Comparison of ENCODE assay signal across 10 mouse cellular contexts in the genomic region with DNA sequence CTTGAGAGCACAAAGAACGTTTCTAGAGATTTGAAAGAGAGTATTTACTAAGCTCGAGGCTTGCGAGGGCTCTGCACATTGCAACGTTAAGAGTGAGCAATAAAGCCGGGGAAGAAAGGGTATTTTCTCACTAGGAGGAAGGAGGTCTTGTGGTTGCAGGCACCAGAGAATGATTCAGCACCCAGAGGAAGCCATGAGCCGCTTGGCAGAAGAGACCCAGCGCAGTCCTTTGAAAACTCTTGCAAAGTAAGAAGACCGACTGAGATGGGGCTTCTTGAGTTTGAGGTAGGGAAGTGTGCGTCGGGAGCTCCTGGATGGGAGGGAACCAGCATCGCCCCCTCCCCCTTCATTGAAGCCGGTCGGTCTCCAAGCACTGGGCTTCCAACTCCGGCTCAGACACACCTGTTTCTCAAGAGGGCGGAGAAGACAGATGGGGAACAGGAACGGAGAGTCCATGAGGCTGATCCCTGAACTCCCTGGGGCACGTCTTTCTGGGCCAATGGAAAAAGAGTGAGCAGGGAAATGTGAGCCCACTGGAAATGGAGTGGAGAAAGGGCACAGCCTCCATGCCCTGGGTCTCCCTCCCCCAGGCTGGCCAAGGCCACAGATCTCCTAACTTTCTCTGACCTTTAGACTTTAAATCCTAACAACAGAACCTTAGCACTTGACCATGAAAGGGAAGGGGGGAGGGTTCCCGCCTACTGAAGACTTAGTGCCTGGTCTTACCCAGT. TPM values are rescaled to one million over a fixed set of nuclear protein-coding genes. Genes with fewer than 3 reads are reported as not detected.
A peak's percentile ranks its signal among the peaks of the same experiment; 100 is the strongest.
DNase-seq lines count a peak whose midpoint lies in the region; ATAC-seq and TF ChIP-seq lines count a peak whose summit lies in the region.
"Had no signal": no experiment of that assay in that cellular context is flagged by ENCODE, and none has a peak within 500 bp of the region (broad histone marks: within the 10 kb centered on the region; RNA-seq: fewer than 3 reads in every experiment).

No protein-coding gene starts in this region.

- no peak overlapping the region for H3K27ac ChIP-seq in heart, embryonic 11.5 days (ENCODE audit: low read depth, low read length)
- H3K27ac ChIP-seq in kidney, embryonic 16.5 days (ENCODE audit: low read length) = no peak overlapping the region
- H3K27ac ChIP-seq in forebrain, postnatal 0 days (ENCODE audit: low read depth, low read length) = no peak overlapping the region
- H3K27ac ChIP-seq: midbrain, embryonic 12.5 days had no signal

- H3K4me1 ChIP-seq in heart, embryonic 11.5 days (ENCODE audit: control insufficient read depth, insufficient read depth, low read length) = peaks cover 9% of the 10 kb centered on the region
- peaks cover 35% of the 10 kb centered on the region for H3K4me1 ChIP-seq in kidney, embryonic 16.5 days (ENCODE audit: insufficient read depth, low read length)
- H3K4me1 ChIP-seq in forebrain, postnatal 0 days (ENCODE audit: insufficient read depth) = 0 out of 2 replicates have a peak, but pooled peaks cover 7% of the 10 kb centered on the region

- TF ChIP-seq CTCF in forebrain, postnatal 0 days (IDR thresholded peaks at IDR 0.05; ENCODE audit: low read depth) = no peak

- peaks cover 10% of the 10 kb centered on the region for H3K27me3 ChIP-seq in heart, embryonic 11.5 days (ENCODE audit: control insufficient read depth, insufficient read depth, low read length)
- no peaks in the 10 kb centered on the region for H3K27me3 ChIP-seq in kidney, embryonic 16.5 days (ENCODE audit: insufficient read depth, low read length)
- no peaks in the 10 kb centered on the region for H3K27me3 ChIP-seq in splenic B cell, adult 2 months (ENCODE audit: control insufficient read depth, insufficient read depth, low read length, poor library complexity, severe bottlenecking)
- no peaks in the 10 kb centered on the region; the same call in 1 of the 2 replicates for H3K27me3 ChIP-seq in forebrain, postnatal 0 days (ENCODE audit: insufficient read depth, low read length)

- no peak overlapping the region for H3K4me3 ChIP-seq in heart, embryonic 11.5 days (ENCODE audit: low read depth, low read length)
- H3K4me3 ChIP-seq in kidney, embryonic 16.5 days (ENCODE audit: low read length) = no peak overlapping the region
- H3K4me3 ChIP-seq in forebrain, postnatal 0 days (ENCODE audit: low read depth, low read length) = no peak overlapping the region
- H3K4me3 ChIP-seq: midbrain, embryonic 12.5 days had no signal

- H3K9ac ChIP-seq in heart, embryonic 11.5 days (ENCODE audit: low read depth, low read length) = no peak overlapping the region
- H3K9ac ChIP-seq in kidney, embryonic 16.5 days (replicated peaks; ENCODE audit: low read length) = 0 out of 2 replicates have a peak overlapping the region, but pooled peaks have one; percentile 2
- no peak overlapping the region for H3K9ac ChIP-seq in forebrain, postnatal 0 days
- H3K9ac ChIP-seq: midbrain, embryonic 12.5 days had no signal

- 15% methylated on average over 18 of the region's 18 CpGs for WGBS in heart, embryonic 11.5 days (ENCODE audit: insufficient replicate concordance)
- WGBS in kidney, embryonic 16.5 days = 9% methylated on average over 18 of the region's 18 CpGs
- 17% methylated on average over 18 of the region's 18 CpGs for WGBS in forebrain, postnatal 0 days

- no peak for DNase-seq in heart, postnatal 14 days
- DNase-seq in ZHBTc4 (ENCODE audit: low read depth, low spot score) = peak; percentile 65
- peak; percentile 34 for DNase-seq in splenic B cell, adult 2 months (ENCODE audit: low read depth, low spot score)
- DNase-seq in forebrain, postnatal 0 days = no peak
- no peak for DNase-seq in right cerebral cortex, postnatal 10 days (ENCODE audit: low spot score in 2 of 2)
- DNase-seq in right cerebral cortex, postnatal 36 days (ENCODE audit: low spot score in 2 of 2) = no peak

- intact Hi-C loops in heart, postnatal 14 days (cut with DNase I) = loop anchor here (10.0 kb wide), 1 partner anchor 981 kb away; the partner anchor contains the start of gene Ndufs5

- H3K9me3 ChIP-seq in heart, embryonic 11.5 days (replicated peaks; ENCODE audit: control insufficient read depth, low read length) = no peaks in the 10 kb centered on the region
- no peaks in the 10 kb centered on the region for H3K9me3 ChIP-seq in kidney, embryonic 16.5 days (ENCODE audit: low read length)
- H3K9me3 ChIP-seq in forebrain, postnatal 0 days (ENCODE audit: low read length) = no peaks in the 10 kb centered on the region
- H3K9me3 ChIP-seq: midbrain, embryonic 12.5 days had no signal

- no peak for ATAC-seq in heart, embryonic 11.5 days (replicated peaks; ENCODE audit: insufficient number of reproducible peaks, low FRiP score, low TSS enrichment)
- ATAC-seq in kidney, embryonic 16.5 days (ENCODE audit: low FRiP score, low TSS enrichment) = no peak
- ATAC-seq in forebrain, postnatal 0 days = no peak
- ATAC-seq: forebrain, embryonic 16.5 days had no signal

- H3K4me2 ChIP-seq in heart, embryonic 11.5 days = peak overlapping the region; percentile 31
- peak overlapping the region; percentile 10 for H3K4me2 ChIP-seq in kidney, embryonic 16.5 days (replicated peaks; ENCODE audit: low read depth, low read length)
- H3K4me2 ChIP-seq in forebrain, postnatal 0 days (ENCODE audit: low read depth) = no peak overlapping the region
- H3K4me2 ChIP-seq: midbrain, embryonic 12.5 days had no signal

- H3K36me3 ChIP-seq in heart, embryonic 11.5 days (ENCODE audit: control insufficient read depth, insufficient read depth, low read length) = no peaks in the 10 kb centered on the region
- H3K36me3 ChIP-seq in kidney, embryonic 16.5 days (ENCODE audit: insufficient read depth, low read length) = no peaks in the 10 kb centered on the region
- peaks cover 2% of the 10 kb centered on the region; the same call in 1 of the 2 replicates for H3K36me3 ChIP-seq in splenic B cell, adult 2 months (ENCODE audit: control insufficient read depth, insufficient read depth, low read length, poor library complexity, severe bottlenecking)
- H3K36me3 ChIP-seq in forebrain, postnatal 0 days (ENCODE audit: insufficient read depth) = 0 out of 2 replicates have a peak, but pooled peaks cover 5% of the 10 kb centered on the region
- H3K36me3 ChIP-seq: midbrain, embryonic 12.5 days had no signal

RNA-seq across cellular contexts. Expression of gene Utp11, which starts 2.6 kb away (rescaled TPM):
- polyA plus RNA-seq in heart, embryonic 11.5 days (2014; fragmentation: Nextera tagmentation; extraction: Ambion mirVana) = 57.1 and 60.7 TPM in 2 replicates
- total RNA-seq in heart, postnatal 14 days (2021) = 10 to 100 TPM; 11.6 to 12.0 TPM
- 65.4 and 72.5 TPM in 2 replicates for polyA plus RNA-seq in kidney, embryonic 16.5 days (2015; fragmentation: Nextera tagmentation; extraction: Ambion mirVana)
- 14.2 and 16.2 TPM in 2 replicates for total RNA-seq in forebrain, postnatal 0 days (2014; rRNA removed)
- 30.9 and 33.0 TPM in 2 replicates for polyA plus RNA-seq in forebrain, postnatal 0 days (2015; fragmentation: Nextera tagmentation; extraction: Ambion mirVana)

RNA-seq across cellular contexts. Expression of gene Fhl3, which starts 4.5 kb away (rescaled TPM):
- 6.3 and 6.4 TPM in 2 replicates for polyA plus RNA-seq in heart, embryonic 11.5 days (2014; fragmentation: Nextera tagmentation; extraction: Ambion mirVana)
- 10 to 100 TPM; 13.0 to 13.9 TPM for total RNA-seq in heart, postnatal 14 days (2021)
- polyA plus RNA-seq in kidney, embryonic 16.5 days (2015; fragmentation: Nextera tagmentation; extraction: Ambion mirVana) = 6.6 and 8.1 TPM in 2 replicates
- 2.5 and 3.0 TPM in 2 replicates for total RNA-seq in forebrain, postnatal 0 days (2014; rRNA removed)
- 1.4 and 2.0 TPM in 2 replicates for polyA plus RNA-seq in forebrain, postnatal 0 days (2015; fragmentation: Nextera tagmentation; extraction: Ambion mirVana)

RNA-seq across cellular contexts. Expression of gene Sf3a3, which starts 18.6 kb away (rescaled TPM):
- polyA plus RNA-seq in heart, embryonic 11.5 days (2014; fragmentation: Nextera tagmentation; extraction: Ambion mirVana) = 109 and 113 TPM in 2 replicates
- total RNA-seq in heart, postnatal 14 days (2021) = 10 to 100 TPM; 19.2 to 21.5 TPM
- polyA plus RNA-seq in kidney, embryonic 16.5 days (2015; fragmentation: Nextera tagmentation; extraction: Ambion mirVana) = 162 and 169 TPM in 2 replicates
- 46.3 and 54.4 TPM in 2 replicates for total RNA-seq in forebrain, postnatal 0 days (2014; rRNA removed)
- 68.3 and 84.1 TPM in 2 replicates for polyA plus RNA-seq in forebrain, postnatal 0 days (2015; fragmentation: Nextera tagmentation; extraction: Ambion mirVana)

RNA-seq across cellular contexts. Expression of gene Pou3f1, which starts 39.3 kb away (rescaled TPM):
- 0.21 and 0.24 TPM in 2 replicates for polyA plus RNA-seq in heart, embryonic 11.5 days (2014; fragmentation: Nextera tagmentation; extraction: Ambion mirVana)
- total RNA-seq in heart, postnatal 14 days (2021) = under 1 TPM in 1 of 2 experiments, not detected in 1; 0.07 TPM
- 0.37 and 0.40 TPM in 2 replicates for polyA plus RNA-seq in kidney, embryonic 16.5 days (2015; fragmentation: Nextera tagmentation; extraction: Ambion mirVana)
- total RNA-seq in forebrain, postnatal 0 days (2014; rRNA removed) = 19.7 and 30.5 TPM in 2 replicates
- 20.2 and 31.1 TPM in 2 replicates for polyA plus RNA-seq in forebrain, postnatal 0 days (2015; fragmentation: Nextera tagmentation; extraction: Ambion mirVana)

RNA-seq across cellular contexts. Expression of gene Inpp5b, which starts 45.7 kb away (rescaled TPM):
- polyA plus RNA-seq in heart, embryonic 11.5 days (2014; fragmentation: Nextera tagmentation; extraction: Ambion mirVana) = 18.5 and 19.2 TPM in 2 replicates
- 10 to 100 TPM; 12.5 to 13.6 TPM for total RNA-seq in heart, postnatal 14 days (2021)
- 34.7 and 35.0 TPM in 2 replicates for polyA plus RNA-seq in kidney, embryonic 16.5 days (2015; fragmentation: Nextera tagmentation; extraction: Ambion mirVana)
- 17.9 and 21.7 TPM in 2 replicates for total RNA-seq in forebrain, postnatal 0 days (2014; rRNA removed)
- 8.0 and 11.2 TPM in 2 replicates for polyA plus RNA-seq in forebrain, postnatal 0 days (2015; fragmentation: Nextera tagmentation; extraction: Ambion mirVana)

Comparison
In these comparisons a context has a peak if more than half of its experiments do, and no peak if none do; other contexts are left out.
1. DNase-seq: peak in ZHBTc4 (single experiment) and splenic B cell, adult 2 months (single experiment); none in heart, postnatal 14 days (0 of 2), forebrain, postnatal 0 days (single experiment), right cerebral cortex, postnatal 10 days (0 of 2) and right cerebral cortex, postnatal 36 days (0 of 2).